Mouse (Mus musculus) adrenal gland, adult (tissue): ENCODE results near the gene Irs2.

Source experiments
- DNase-seq, 2 experiments: peaks; one replicate each; pipeline ENCODE4 v3.0.0; 2022 to 2023; ENCODE audit warnings: low spot score in 1 of 2; ENCODE audit not compliant: inconsistent age in 2 of 2

Irs2 gene

GRCm38 (mm10) chr8:10957292-10957955 is 50.8 kb downstream of the Irs2 start:
- no peak for DNase-seq

DNA sequence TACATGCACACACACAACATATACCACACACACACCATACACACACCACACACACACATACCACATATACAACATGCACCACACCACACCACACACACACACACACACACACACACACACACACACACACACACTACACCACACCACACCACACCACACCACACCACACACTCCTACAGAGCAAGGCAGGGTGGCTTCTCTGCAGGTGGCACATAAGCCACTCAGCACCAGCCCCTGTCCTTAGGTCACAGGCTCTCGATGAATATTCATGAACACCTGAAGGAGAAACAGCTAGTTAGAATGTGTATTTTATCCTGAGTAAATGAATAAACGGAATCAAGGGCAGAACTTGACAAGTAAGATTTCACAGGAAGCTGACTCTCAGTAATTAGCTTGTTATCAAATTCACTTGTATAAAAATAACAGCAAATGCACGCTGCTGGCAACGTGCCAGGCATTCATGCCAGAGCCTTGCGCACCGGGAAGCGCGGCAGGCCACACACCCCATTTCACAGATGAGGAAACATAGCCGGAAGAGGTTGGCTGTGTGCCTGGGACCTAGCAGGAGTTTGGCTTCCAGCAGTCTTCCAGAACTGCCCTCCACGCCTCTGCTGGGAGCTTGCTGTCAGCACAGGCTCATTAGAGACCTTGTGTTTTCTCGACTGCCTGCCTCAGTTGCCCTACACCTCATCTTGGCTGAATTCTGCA is 54.8 kb downstream of the Irs2 start:
- peak; percentile 53 to 82 for DNase-seq

DNA sequence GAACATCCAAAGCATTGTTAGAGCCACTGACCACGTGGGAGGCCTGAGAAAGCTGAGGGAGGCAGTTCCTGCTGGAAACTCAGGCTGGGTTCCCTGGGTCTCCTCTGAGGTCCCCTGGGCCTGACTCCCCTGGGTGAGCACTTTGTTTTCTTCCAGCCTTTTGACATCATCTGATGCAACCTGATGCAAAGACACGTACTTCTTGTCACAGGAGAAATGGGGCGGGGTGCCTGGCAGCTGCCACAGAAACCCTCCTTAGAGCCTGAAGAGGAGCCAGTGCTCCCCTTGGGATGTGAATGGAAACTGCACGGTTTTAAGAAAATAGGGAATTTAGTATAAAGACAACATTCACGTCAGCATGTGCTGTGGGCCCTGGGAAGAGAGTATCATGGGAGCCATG is 55.6 kb downstream of the Irs2 start:
- no peak for DNase-seq

DNA sequence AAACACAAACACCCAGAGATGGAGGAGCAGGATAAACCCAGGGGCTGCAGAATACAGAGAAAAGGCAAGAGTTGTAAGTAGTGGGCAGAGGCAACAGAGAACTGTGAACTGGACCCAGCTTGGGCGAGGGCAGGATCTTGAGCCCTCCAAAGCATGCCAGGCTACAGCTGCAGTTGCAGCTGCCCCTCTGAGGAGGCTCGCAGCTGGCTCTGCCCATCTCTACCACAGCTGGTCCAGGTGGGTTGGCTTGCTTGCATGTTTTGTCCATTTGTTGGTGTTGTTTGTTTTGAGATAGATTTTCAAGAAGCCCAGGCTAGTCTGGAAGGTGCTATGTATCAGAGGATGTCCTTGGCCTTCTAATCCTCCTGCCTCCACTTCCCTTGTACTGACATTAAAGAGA is 56.0 kb downstream of the Irs2 start:
- DNase-seq: no peak

GRCm38 (mm10) chr8:10951567-10951966 is 56.7 kb downstream of the Irs2 start:
- no peak for DNase-seq

DNA sequence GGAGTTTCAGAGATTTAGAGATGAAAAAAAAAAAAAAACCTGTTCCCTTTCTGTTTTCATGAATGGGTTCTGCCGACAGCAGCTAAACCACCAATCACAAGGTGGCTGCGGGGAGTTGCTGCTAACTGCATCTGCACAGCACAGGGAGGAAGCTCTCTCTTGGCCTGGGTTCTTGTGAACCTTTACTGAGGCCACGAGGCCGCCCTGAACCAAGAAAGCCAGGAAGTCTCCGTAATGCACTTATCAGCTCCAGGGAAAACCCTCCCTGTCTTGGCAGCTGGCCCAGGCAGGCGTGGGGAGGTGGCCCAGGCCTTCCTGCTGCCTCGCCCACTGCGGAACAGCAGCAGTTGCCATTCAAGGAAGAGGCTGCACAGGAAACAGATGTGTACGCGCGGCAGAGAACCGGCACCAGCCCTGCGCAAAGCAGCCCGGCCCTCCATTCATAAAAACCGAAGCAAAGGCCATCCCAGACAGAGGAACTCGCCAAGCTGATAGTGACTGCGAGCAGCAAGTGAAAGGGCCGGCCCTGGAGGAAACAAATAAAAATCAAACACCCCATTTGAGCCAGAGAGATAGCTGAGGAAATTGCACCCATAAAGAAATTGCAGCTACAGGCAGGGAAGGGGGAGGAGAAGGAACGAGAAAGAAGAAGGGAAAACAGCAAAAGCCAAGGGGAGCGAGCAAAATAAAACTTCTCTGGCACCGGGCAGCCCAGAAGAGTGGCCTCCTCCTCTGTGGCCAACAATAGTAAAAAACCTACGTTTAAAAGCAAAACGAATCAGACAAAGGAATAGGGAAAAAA is 62.1 kb downstream of the Irs2 start:
- peak; percentile 94 to 97 for DNase-seq

DNA sequence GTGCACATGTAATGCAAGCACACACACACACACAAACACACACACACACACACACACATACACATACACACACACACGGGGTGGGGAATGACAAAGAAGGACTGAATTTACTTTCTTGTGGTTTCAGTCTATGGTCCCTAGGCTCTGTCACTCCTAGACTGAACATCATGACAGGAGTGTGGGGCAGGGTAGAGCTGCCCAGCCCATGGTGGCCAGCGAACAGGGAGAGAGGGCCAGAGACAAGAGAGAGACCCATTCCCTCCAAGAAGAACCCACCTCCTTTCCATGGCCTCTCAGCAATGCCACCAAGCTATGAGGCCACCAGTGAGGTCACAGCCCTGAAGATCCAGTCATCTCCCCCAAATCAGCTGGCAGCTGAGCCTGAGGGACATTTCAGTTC is 62.8 kb downstream of the Irs2 start:
- DNase-seq: no peak

- DNase-seq: no peak
These were observed 64.8 kb downstream of the Irs2 start for GRCm38 (mm10) chr8:10943314-10944060.

DNA sequence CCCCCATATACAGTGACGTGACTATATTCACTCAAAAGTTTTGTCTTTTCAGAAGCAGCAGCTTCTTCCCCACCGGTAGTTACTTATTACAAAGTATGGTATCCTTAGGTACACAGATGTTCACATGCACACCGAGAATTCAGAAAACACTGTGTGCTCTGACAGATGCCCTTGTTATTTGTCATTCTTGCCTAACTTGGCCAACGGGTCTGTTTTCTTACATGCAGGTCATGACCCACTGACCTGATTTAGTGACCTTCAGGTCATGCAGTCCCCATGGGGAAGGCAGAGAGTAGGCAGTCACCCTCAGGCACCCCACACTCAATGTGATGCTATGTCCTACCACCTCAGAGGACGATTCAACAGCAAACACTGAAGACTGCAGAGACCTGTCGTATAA is 68.4 kb downstream of the Irs2 start:
- DNase-seq: no peak

GRCm38 (mm10) chr8:10939210-10939782 is 69.0 kb downstream of the Irs2 start:
- DNase-seq: no peak

DNA sequence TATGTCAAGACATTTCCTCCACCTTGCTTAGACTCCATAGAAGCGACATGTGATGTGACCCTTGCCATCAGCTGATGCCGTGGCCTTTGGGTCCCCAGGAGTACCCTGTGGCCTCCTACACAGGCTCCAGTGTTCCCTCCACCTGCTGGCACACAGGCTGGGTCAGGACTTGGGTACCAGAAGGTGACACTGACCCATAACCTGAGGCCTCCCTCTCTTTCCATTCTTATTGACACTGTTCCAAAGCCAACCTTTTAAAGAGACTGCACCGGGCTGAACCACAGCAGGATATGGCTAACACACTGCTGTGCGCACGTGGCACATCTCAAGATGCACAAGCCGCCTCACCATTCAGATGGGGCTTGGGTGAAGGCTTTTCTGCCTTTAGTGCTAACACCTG is 70.0 kb downstream of the Irs2 start:
- DNase-seq: no peak

DNA sequence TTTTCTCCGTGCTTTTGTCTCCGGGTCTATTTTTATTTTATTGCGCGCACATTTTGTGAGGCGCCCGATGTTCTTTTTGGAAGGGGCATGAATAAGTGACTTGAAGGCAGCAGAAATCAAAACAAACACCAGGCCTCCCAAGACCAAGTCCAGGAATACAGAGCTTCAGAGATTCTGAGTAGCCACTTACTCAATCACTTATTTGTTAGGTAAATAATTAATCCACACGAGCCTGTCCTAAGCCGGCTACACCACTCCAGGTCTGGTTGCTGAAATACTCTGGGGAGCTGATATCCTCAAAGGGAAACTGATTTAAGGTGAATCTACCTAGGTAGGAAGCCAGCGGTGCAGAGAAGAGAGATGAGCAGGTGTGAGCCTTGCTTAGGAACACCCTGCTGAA is 71.6 kb downstream of the Irs2 start:
- no peak for DNase-seq

- DNase-seq: no peak
These were observed 73.0 kb downstream of the Irs2 start for GRCm38 (mm10) chr8:10935231-10935630.
